Mouse (Mus musculus) lung, adult 10 weeks (tissue): Measurements from ENCODE around the gene Foxp1. TPM values are rescaled to one million over a fixed set of nuclear protein-coding genes. Genes with fewer than 3 reads are reported as not detected.

Experiments
- polyA plus RNA-seq: library from polyadenylated mRNA; stranded (reverse); fragments of 350-450 nt; fragmentation: Illumina TruSeq; extraction: RNeasy Lipid Tissue Mini Kit (QIAGEN cat#74804); gene quantifications from one replicate; pipeline ENCODE4 v1.2.3, GENCODE M21; 2014; ENCODE audit warnings: low read depth, low replicate concordance; ENCODE audit not compliant: insufficient read depth

The Foxp1 gene
- 36.3 TPM for polyA plus RNA-seq

GRCm38 (mm10) chr6:99522359-99523108 lies at the start of gene Foxp1:
TSS of gene Foxp1 (minus strand) at chr6:99522721.

Other genes starting within 250 kb of the Foxp1 start
- 22.4 TPM for gene Eif4e3, start 144.1 kb upstream of the Foxp1 start, polyA plus RNA-seq
- gene Gm20696, start 144.1 kb upstream of the Foxp1 start, polyA plus RNA-seq: not detected
- 1.9 TPM for gene Gpr27, start 170.0 kb upstream of the Foxp1 start, polyA plus RNA-seq
- not detected for gene Prok2, start 203.7 kb upstream of the Foxp1 start, polyA plus RNA-seq